Mouse (Mus musculus) hindbrain, postnatal 0 days (tissue): ENCODE measurements around the gene Ccdc130. TPM values are rescaled to one million over a fixed set of nuclear protein-coding genes. Genes with fewer than 3 reads are reported as not detected.
A peak's percentile ranks its signal among the peaks of the same experiment; 100 is the strongest.

Experiments used
- ATAC-seq: fragments of 200-750 bp; cut with Nextera tagmentation; 2 replicates; pipeline ENCODE4 v1.8.0; 2017; ENCODE audit warnings: mild to moderate bottlenecking, moderate TSS enrichment, moderate library complexity
- DNase-seq: peaks from one replicate; pipeline ENCODE4 v3.0.0-alpha.2; 2015; ENCODE audit warnings: low spot score
- H3K27ac ChIP-seq: fragments of 300-500 bp; sonication (generic); 2 replicates; pipeline ENCODE4 v1.5.1; 2014; ENCODE audit warnings: mild to moderate bottlenecking
- H3K27me3 ChIP-seq: fragments of 300-500 bp; sonication (generic); 2 replicates; pipeline ENCODE4 v1.6.1; 2014; ENCODE audit warnings: low read length, mixed read lengths; ENCODE audit not compliant: insufficient read depth
- H3K36me3 ChIP-seq: fragments of 300-500 bp; sonication (generic); 2 replicates; pipeline ENCODE4 v1.6.1; 2014; ENCODE audit warnings: low read length, mixed read lengths; ENCODE audit not compliant: insufficient read depth
- H3K4me1 ChIP-seq: fragments of 300-500 bp; sonication (generic); 2 replicates; pipeline ENCODE4 v1.6.1; 2014; ENCODE audit warnings: antibody characterized with exemption, low read length, mixed read lengths; ENCODE audit not compliant: insufficient read depth
- H3K4me2 ChIP-seq: fragments of 300-500 bp; sonication (generic); 2 replicates; pipeline ENCODE4 v1.6.1; 2014; ENCODE audit warnings: low read depth, mild to moderate bottlenecking, low read length, moderate library complexity, mixed read lengths
- H3K4me3 ChIP-seq: fragments of 300-500 bp; sonication (generic); 2 replicates; pipeline ENCODE4 v1.5.1; 2014; ENCODE audit warnings: low read length
- H3K9ac ChIP-seq: fragments of 300-500 bp; sonication (generic); replicated peaks from 2 replicates; pipeline ENCODE4 v1.6.1; 2014; ENCODE audit warnings: mild to moderate bottlenecking, low read length, moderate library complexity, mixed read lengths
- H3K9me3 ChIP-seq: fragments of 300-500 bp; sonication (generic); 2 replicates; pipeline ENCODE4 v1.6.1; 2016; ENCODE audit warnings: low read length, mixed read lengths
- CTCF ChIP-seq: IDR thresholded peaks from 2 replicates; pipeline ENCODE4 v1.5.1; 2016; ENCODE audit warnings: antibody characterized with exemption, control low read depth, low read depth
- WGBS: fragments of 180-500 bp; shearing (Covaris S2); extraction: QIAGEN DNeasy Blood & Tissue Kit; methylation state at CpG from one replicate; pipeline ENCODE4 v1.1.7; 2014; 5-methylcytosine and 5-hydroxymethylcytosine counted together
- polyA plus RNA-seq: library from polyadenylated mRNA; unstranded; fragments of >200 nt; fragmentation: Nextera tagmentation; extraction: Ambion mirVana; gene quantifications from 2 replicates; pipeline ENCODE4 v1.2.1, GENCODE M21; 2015
- total RNA-seq: library from RNA; depleted of rRNA; stranded (reverse); fragments of >200 nt; gene quantifications from 2 replicates; pipeline ENCODE4 v1.2.3, GENCODE M21; 2014; rRNA removed

Gene Ccdc130
- total RNA-seq (6.0 and 7.5 TPM in 2 replicates), polyA plus RNA-seq (12.4 and 12.9 TPM in 2 replicates)

GRCm38 (mm10) chr8:84269950-84270773 is at the start of gene Ccdc130:
TSS of gene Ccdc130 (minus strand) at chr8:84270380.
- peak; percentile 100 for DNase-seq
- Histone ChIP-seq H3K9me3 (no peaks in the 10 kb centered on the region), H3K27ac (peak within 1 kb of the TSS; percentile 81), H3K36me3 (peaks cover 14% of the 10 kb centered on the region), H3K4me3 (peak within 1 kb of the TSS; percentile 80), H3K27me3 (no peaks in the 10 kb centered on the region), H3K4me1 (peaks cover 5% of the 10 kb centered on the region), H3K4me2 (peak within 1 kb of the TSS; percentile 85), H3K9ac (peak within 1 kb of the TSS; percentile 82)
- peak; percentile 99 for ATAC-seq
- under 1% methylated on average over 44 of the region's 44 CpGs for WGBS
- no peak for TF ChIP-seq CTCF

GRCm38 (mm10) chr8:84308376-84308775 is 38.2 kb upstream of the Ccdc130 start:
- Histone ChIP-seq H3K36me3 (no peaks in the 10 kb centered on the region), H3K4me1 (no peaks in the 10 kb centered on the region), H3K4me3 (no peak overlapping the region), H3K9ac (no peak overlapping the region), H3K27ac (no peak overlapping the region), H3K9me3 (no peaks in the 10 kb centered on the region), H3K4me2 (no peak overlapping the region), H3K27me3 (no peaks in the 10 kb centered on the region)
- no peak for TF ChIP-seq CTCF
- ATAC-seq = no peak
- WGBS = 65% methylated on average over 3 of the region's 3 CpGs
- no peak for DNase-seq

- Histone ChIP-seq H3K36me3 (no peaks in the 10 kb centered on the region), H3K4me2 (no peak overlapping the region), H3K27me3 (no peaks in the 10 kb centered on the region), H3K27ac (no peak overlapping the region), H3K9ac (no peak overlapping the region), H3K4me3 (no peak overlapping the region), H3K4me1 (no peaks in the 10 kb centered on the region), H3K9me3 (no peaks in the 10 kb centered on the region)
- ATAC-seq (no peak), DNase-seq (no peak)
- no peak for TF ChIP-seq CTCF
- 81% methylated on average over 2 of the region's 2 CpGs for WGBS
Observed at GRCm38 (mm10) chr8:84303951-84304350, 33.8 kb upstream of the Ccdc130 start.

- no peak for DNase-seq
- H3K4me1 ChIP-seq = no peaks in the 10 kb centered on the region
- H3K9ac ChIP-seq = no peak overlapping the region
- 62% methylated on average over 5 of the region's 5 CpGs for WGBS
- no peaks in the 10 kb centered on the region for H3K27me3 ChIP-seq
- H3K4me2 ChIP-seq = no peak overlapping the region
- no peaks in the 10 kb centered on the region for H3K9me3 ChIP-seq
- TF ChIP-seq CTCF = no peak
- ATAC-seq = no peak
- H3K4me3 ChIP-seq = no peak overlapping the region
- no peak overlapping the region for H3K27ac ChIP-seq
- H3K36me3 ChIP-seq = no peaks in the 10 kb centered on the region
Observed at GRCm38 (mm10) chr8:84297029-84297785, 27.0 kb upstream of the Ccdc130 start.

- DNase-seq = peak; percentile 90
- TF ChIP-seq CTCF = peak; percentile 83
- H3K4me3 ChIP-seq = no peak overlapping the region
- H3K27ac ChIP-seq = no peak overlapping the region
- H3K36me3 ChIP-seq = no peaks in the 10 kb centered on the region
- no peak overlapping the region for H3K4me2 ChIP-seq
- no peaks in the 10 kb centered on the region for H3K4me1 ChIP-seq
- no peak for ATAC-seq
- no peaks in the 10 kb centered on the region for H3K9me3 ChIP-seq
- WGBS = 21% methylated on average over 8 of the region's 8 CpGs
- no peak overlapping the region for H3K9ac ChIP-seq
- H3K27me3 ChIP-seq = no peaks in the 10 kb centered on the region
Observed at GRCm38 (mm10) chr8:84291688-84292087, 21.5 kb upstream of the Ccdc130 start.

GRCm38 (mm10) chr8:84291086-84291485 is 20.9 kb upstream of the Ccdc130 start:
- no peak overlapping the region for H3K9ac ChIP-seq
- H3K9me3 ChIP-seq = no peaks in the 10 kb centered on the region
- TF ChIP-seq CTCF = no peak
- no peak overlapping the region for H3K4me2 ChIP-seq
- H3K27me3 ChIP-seq = no peaks in the 10 kb centered on the region
- H3K4me3 ChIP-seq = no peak overlapping the region
- ATAC-seq (no peak), DNase-seq (no peak)
- no peak overlapping the region for H3K27ac ChIP-seq
- H3K4me1 ChIP-seq = no peaks in the 10 kb centered on the region
- WGBS = 61% methylated on average over 5 of the region's 5 CpGs
- no peaks in the 10 kb centered on the region for H3K36me3 ChIP-seq
